15 mouse cellular contexts compared by ENCODE assay signal in the genomic region with DNA sequence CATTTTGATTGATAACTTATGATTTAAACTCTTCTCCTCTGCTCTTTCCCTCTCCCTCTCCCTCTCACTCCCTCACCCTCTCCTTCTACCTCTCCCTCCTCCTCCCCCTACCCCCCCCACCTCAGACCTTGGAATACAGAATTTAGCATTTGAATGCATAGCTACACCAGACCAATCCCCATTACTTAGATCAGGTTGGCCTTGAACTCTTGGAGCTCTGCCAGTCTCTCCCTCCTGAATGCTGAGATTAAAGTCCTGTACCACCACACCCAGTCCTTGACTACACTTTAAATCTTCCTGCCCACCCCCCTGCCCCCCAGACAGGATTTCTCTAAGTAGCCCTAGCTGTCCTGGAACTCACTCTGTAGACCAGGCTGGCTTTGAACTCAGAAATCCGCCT.
"Had no signal": no experiment of that assay in that cellular context is flagged by ENCODE, and none has a peak within 500 bp of the region (broad histone marks: within the 10 kb centered on the region; RNA-seq: fewer than 3 reads in every experiment).

No protein-coding gene starts in this region.

- H3K4me1 ChIP-seq: neural tube, embryonic 15.5 days; stomach, embryonic 15.5 days had no signal

- H3K4me2 ChIP-seq: neural tube, embryonic 15.5 days; stomach, embryonic 15.5 days had no signal

- DNase-seq: retina, postnatal 1 day; right cerebral cortex, adult 18-20 months; right cerebral cortex, postnatal 14 days; right cerebral cortex, postnatal 25 days; right cerebral cortex, postnatal 4 days; spleen, adult 18-20 months; thymus, adult 18-20 months; thymus, adult 2 months; thymus, postnatal 14 days; thymus, postnatal 25 days; thymus, postnatal 36 days; thymus, postnatal 4 days had no signal

- H3K9me3 ChIP-seq: neural tube, embryonic 15.5 days; stomach, embryonic 15.5 days had no signal

- H3K27ac ChIP-seq: neural tube, embryonic 15.5 days; stomach, embryonic 15.5 days; stomach, postnatal 0 days had no signal

- H3K4me3 ChIP-seq: neural tube, embryonic 15.5 days; stomach, embryonic 15.5 days had no signal

- H3K27me3 ChIP-seq: neural tube, embryonic 15.5 days; stomach, embryonic 15.5 days had no signal

- H3K9ac ChIP-seq: neural tube, embryonic 15.5 days; stomach, embryonic 15.5 days had no signal

- H3K36me3 ChIP-seq: neural tube, embryonic 15.5 days; stomach, embryonic 15.5 days had no signal
